Mouse (Mus musculus): ENCODE data around the gene Usp10. TPM values are rescaled to one million over a fixed set of nuclear protein-coding genes. Genes with fewer than 3 reads are reported as not detected.

The Usp10 gene
- 10 to 100 TPM; 80.6 to 96.0 TPM for total RNA-seq (2021)

DNA sequence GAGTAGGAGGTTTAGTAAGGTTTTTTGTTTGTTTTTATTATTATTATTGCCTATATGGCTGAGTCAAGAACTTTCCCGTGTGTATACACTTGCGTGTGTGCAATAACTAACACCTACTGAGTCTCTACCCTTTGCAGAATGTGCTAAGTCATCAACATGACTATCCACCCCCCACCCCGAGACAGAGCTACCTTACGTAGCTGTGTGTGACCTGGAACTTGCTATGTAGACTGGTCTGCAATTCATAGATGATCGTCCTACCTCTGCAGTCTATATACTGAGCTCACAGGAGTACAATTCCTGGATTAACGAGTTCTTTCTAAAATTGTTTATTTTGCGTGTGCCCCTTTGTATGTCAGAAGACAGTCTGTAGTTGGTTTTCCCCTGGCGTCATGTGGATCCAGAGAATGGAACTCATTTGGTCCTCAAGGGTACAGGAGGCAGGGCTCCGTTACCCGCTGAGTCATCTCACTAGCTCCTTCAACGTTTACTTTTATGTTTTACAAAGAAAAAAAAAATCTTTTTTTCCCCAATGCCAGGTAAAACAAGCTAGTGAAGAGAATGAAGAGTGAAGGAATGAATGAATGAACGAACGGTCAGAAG is at the start of gene Usp10:
TSS of gene Usp10 (plus strand) at position 417 of the 603 bp plus-strand sequence.
- no peak for DNase-seq (ENCODE audit: low spot score in 2 of 2)
- intact Hi-C loops (cut with DNase I) = no loop called here

DNA sequence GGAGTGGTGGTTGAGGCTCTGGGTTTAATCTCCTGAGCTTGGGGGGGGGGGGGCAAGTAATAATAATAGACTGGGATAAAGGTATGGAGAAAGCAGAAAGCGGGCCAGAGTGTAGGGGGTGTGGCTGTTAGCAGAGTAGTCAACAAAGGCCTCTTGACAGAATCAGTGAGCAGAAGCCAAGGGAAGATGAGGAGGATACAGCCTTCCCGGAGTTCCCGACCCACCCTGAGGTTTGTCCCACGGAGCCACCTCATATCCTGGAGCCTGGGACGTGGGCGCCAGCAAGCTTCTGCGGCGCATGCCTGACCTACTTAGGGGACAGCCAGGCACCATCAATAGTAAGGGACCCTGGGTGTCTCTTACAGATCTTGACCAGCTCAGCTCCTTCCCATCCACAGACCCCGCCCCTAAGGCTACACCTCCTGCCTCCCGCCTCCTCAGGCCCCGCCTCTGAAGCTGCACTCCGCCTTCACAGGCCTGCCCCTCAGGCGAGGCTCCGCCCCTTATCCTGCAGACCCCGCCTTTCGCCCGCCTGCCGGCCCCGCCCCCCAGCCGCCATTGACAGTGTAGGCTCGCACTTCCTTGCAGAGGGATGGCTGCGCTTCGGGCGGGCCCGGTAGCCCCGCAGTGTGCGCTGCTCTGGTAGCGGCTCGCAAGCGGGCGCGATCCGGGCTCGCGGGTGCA is 48.3 kb upstream of the Usp10 start, which contains the start of gene Klhl36:
TSS of gene Klhl36 (plus strand) at position 561 of the 684 bp plus-strand sequence.
- intact Hi-C loops (cut with DNase I) = no loop called here
- DNase-seq (ENCODE audit: low spot score in 2 of 2) = peak; percentile 93

DNA sequence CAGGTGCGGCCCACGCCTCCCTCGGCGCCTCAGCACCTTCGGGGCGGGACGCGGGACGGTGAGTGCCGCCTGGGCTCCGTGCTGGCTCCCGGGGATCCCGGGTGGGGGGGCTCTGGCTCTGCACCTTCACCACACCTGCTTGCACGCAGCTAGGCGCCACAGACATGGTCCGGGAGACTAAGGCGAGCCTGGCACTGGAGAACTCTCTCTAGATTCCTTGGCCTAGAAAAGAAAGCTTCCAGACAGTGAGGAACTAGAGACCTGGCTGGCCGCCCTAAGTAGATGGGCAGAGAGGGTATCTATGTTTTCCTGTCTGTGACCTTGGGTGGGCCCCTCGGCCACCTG is 47.8 kb upstream of the Usp10 start:
- intact Hi-C loops (cut with DNase I) = no loop called here
- DNase-seq (ENCODE audit: low spot score in 2 of 2) = no peak

DNA sequence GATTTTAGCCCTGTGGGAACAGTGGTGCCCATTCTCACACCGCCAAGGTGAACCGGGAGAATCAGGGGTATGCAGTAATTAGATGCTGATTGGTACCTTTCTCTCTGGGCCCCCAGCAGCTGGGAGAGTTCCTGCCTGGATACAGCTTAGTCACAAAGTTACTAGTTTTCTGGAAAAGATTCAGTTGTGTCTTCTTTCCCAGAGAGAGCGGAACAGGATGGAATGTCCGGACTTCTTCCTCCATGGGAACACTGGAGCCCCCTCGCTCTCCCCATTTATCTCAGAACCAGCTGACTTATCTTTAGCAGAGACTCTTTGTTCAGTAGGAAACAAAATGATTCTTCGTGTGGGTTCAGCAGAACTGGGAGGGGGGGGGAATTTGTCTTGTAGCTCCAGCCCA is 47.4 kb upstream of the Usp10 start:
- DNase-seq (ENCODE audit: low spot score in 2 of 2) = no peak
- intact Hi-C loops (cut with DNase I) = no loop called here

DNA sequence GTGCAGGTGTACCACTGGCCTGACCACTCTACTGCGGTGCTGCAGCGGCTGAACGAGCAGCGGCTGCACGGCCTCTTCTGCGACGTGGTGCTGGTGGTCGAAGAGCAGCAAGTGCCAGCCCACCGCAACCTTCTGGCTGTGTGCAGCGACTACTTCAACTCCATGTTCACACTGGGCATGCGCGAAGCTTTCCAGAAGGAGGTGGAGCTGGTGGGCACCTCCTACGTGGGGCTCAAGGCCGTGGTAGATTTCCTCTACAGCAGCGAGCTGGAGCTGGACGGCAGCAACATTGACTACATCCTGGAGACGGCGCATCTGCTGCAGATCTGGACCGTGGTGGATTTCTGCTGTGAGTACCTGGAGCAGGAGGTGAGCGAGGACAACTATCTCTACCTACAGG is 40.5 kb upstream of the Usp10 start:
- DNase-seq (ENCODE audit: low spot score in 2 of 2) = no peak
- intact Hi-C loops (cut with DNase I) = no loop called here

DNA sequence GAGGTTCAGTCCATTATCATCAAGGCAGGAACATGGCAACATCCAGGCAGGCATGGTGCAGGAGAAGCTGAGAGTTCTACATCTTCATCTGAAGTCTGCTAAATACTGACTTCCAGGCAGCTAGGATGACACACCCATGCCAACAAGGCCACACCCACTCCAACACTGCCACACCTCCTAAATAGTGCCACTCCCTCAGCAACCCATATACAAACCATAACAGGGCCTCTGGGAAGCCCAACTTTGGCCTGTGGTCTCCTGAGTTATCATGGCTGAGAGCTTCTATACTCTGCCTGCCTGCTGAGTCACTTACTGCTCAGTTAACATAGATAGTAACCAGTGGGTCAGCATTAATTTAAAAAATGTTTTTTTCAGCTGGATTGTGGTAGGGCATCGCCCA is 37.0 kb upstream of the Usp10 start:
- no peak for DNase-seq (ENCODE audit: low spot score in 2 of 2)
- intact Hi-C loops (cut with DNase I) = no loop called here

DNA sequence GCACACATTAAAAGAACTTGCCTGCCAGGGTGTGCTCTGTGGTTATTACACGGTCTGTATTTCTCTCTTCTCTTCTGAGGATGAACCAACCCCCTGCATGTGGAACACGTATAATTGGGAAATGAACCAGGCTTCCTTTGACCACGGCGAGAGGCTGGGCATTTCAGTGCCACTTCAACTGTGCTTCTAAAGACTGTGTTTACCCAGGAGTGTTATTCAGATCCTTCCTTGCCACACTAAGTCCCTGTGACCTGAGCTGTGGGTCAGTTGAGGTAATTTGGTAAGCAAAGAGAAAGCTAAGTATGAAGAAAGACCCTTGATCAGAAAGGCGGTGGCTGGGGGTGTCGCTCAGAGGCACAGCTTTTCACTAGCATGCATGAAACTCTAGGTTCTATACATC is 28.9 kb upstream of the Usp10 start:
- intact Hi-C loops (cut with DNase I) = no loop called here
- no peak for DNase-seq (ENCODE audit: low spot score in 2 of 2)

DNA sequence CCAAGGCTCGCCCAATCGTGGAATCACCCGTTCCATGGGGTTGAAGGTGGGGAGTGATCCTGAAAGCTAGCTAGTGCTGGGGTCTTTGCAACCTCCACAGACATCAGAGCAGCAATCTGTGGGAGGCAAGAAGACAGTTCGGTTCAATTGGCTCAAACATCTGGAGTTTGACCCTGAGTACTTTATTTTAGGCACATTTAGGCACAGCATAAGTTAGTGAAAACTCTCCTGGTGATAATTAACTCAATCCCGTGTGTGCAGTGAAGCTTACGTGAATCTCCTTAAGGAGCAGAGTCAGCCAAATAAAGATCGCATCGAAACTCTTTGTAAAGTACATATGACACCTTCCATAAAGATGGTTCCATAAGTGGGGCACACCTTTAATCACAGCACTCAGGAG is 28.2 kb upstream of the Usp10 start:
- intact Hi-C loops (cut with DNase I) = no loop called here
- no peak for DNase-seq (ENCODE audit: low spot score in 2 of 2)

DNA sequence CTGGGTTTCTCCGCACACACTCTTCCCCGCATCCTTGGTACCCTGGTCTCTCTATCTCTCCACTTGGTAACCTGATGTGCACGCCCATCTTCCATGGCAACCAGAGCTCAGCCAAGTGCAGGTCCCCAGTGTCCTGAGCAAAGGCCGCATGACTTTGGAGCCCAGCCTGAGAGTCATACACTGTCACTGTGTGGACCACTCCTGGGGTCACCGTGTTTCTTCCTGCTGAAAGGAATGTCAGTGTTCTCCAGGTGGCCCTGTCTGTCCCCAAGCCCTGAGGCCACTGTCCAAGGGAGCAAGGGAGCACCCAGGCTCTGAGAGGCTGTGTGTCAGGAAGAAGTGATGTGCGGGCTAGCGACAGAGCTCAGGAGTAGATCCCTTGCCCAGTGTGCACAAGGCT is 26.9 kb upstream of the Usp10 start:
- intact Hi-C loops (cut with DNase I) = no loop called here
- no peak for DNase-seq (ENCODE audit: low spot score in 2 of 2)

DNA sequence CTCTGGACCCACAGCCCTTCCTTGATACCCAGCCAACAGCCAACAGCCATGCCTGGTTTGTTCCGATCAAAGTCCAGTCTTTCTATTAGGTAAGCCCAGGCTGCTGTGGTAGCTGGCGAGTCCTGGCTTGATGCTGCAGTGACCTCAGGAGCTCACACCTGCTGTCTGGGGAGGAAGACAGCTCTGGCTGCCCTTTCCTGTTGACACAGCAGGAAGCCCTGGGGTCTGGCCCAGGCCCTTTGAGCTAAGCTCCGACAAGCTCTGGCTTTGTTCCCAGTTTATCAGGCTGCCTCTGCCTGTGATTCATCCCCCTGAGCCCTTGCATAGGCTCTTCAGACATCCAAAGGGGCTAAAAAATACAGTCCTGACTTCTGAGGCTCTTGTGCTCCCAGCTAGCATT is 24.5 kb upstream of the Usp10 start:
- intact Hi-C loops (cut with DNase I) = no loop called here
- no peak for DNase-seq (ENCODE audit: low spot score in 2 of 2)

DNA sequence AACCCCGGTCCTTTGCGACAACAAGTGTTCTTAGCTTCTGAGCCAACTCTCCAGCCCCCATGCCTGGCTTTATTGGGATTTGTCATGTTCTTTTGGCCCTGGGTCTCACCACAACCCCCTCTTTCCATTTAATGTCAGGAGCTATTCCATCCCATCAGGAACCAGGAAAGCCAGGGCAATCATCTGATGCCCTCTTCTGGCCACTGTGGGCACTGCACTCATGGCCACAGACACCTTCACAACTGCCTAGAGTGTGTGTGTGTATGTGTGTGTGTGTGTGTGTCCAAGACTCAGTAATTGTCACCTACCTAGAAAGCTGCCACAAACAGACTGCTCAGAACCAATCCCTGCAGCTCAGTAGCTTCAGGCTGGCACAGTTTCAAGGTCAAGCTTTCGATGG is 23.0 kb upstream of the Usp10 start:
- intact Hi-C loops (cut with DNase I) = no loop called here
- no peak for DNase-seq (ENCODE audit: low spot score in 2 of 2)

DNA sequence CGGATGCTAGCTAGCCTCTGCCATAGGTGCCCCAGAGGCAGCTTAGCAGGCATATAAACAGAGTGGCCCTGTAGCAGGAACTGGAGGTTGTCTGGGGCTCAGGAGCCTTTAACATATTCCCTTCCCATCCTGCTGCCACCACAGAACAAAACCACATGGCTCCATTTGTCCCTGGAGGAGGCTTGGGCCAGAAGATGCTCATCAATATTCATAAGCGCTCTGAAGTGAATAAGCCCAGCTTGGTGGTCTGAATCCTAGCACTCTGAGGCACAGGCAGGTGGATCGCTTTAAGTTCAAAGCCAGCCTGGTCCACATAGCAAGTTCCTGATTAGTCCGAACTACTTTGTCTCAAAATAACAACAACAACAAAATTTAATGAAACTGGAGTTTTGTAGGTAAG is 22.1 kb upstream of the Usp10 start:
- intact Hi-C loops (cut with DNase I) = no loop called here
- no peak for DNase-seq (ENCODE audit: low spot score in 2 of 2)

DNA sequence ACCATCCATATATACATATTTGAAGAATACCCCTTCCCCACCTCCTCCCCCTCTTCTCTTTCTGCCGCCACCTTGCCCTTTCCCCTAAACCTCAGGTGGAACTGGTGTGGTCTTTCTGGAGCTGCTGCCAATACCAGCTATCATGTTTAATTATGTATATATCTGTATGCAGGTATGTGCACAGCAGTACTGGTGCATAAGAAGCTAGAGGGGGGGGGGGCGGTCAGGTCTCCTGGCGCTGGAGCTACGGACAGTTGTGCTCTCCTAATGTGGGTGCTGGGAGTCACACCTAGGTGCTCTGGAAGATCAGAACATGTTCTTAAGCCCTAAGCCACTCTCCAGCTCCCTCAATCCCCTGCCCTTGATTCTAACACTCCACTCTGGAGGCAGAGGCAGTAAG is 13.1 kb upstream of the Usp10 start:
- intact Hi-C loops (cut with DNase I) = no loop called here
- DNase-seq (ENCODE audit: low spot score in 2 of 2) = no peak

DNA sequence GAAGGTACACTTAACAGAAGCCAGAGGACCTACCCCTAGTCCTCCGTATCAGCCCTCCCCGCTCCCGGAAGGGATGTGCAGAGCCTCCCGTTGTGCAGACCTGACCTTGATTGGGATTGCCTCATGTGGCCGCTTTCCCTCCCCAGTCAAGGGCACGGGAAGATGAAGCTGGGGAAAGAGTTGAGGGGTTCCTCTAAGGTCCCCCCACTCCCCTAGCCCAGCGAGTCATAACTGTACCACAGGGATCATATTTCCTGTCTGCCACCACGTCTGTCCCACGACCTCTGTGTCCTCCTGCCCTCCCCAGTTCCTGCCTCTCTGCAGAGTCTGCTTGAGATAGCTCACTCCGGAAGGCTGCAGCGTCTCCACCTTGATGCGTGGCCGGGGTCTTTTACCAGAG is 12.2 kb upstream of the Usp10 start:
- intact Hi-C loops (cut with DNase I) = no loop called here
- no peak for DNase-seq (ENCODE audit: low spot score in 2 of 2)

DNA sequence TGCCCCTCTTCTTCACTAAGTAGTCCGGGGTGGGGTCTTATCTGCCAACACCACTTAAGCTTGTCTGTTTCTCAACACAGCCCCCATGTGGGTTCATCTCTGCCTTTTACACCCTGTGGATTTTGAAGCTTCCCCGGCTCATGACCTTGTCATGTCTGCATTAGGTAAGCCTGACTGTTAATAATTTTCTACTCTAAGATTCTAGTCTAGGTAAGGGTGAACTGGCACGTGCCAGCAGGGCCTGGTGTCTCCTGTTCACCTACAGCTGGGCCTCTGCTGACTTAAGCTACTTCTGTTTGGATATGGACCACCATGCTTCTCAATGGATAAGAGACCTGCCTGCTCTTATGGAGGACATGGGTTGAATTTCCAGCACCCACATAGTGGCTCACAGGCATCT is 8.8 kb upstream of the Usp10 start:
- no peak for DNase-seq (ENCODE audit: low spot score in 2 of 2)
- intact Hi-C loops (cut with DNase I) = no loop called here

DNA sequence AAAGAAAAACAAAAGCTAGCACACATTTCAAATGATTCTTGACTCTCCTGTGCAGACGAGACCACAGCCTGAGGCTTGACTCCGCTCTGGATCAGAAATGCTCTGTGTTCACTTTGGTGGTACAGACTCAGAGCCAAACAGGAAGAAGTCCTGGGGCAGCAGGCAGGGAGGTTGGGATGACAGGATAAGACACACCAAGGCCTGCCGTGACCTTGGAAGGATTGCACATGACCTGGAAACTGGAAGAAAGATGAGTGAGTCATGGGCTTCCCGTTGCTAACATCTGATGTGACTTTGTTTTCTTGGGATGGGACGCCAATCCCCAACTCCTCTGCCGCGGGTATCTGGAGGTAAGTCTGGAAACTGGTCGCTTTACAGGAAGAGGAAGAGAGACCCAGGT is 8.2 kb upstream of the Usp10 start:
- intact Hi-C loops (cut with DNase I) = no loop called here
- no peak for DNase-seq (ENCODE audit: low spot score in 2 of 2)

DNA sequence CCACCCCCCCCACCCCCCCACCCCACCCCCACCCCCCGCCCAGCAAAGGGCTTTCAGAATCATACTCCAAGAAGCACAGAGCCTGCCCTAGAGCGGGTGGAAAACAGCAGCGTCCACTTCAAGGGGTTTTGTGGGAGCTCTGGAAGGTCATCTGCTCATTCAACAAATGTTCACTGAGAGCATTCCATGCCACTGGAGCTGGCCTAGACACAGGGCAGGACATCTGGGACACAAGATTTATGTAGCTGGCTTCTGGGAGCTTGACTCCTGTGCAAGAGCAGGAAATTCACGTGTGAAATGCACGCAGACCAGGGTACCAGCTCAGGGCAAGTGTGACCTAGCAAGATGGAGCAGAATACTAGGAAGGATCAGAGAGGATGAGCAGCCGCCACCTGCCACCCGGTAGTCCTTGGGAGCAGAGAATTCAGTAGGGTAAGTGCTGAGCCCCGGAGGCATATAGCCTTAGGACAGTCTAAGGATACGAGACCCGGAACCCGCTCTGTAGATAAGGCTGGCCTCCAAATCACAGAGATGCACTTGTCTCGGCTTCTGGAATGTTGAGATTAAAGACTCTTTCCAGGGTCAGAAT is 5.7 kb upstream of the Usp10 start:
- intact Hi-C loops (cut with DNase I) = no loop called here
- no peak for DNase-seq (ENCODE audit: low spot score in 2 of 2)

DNA sequence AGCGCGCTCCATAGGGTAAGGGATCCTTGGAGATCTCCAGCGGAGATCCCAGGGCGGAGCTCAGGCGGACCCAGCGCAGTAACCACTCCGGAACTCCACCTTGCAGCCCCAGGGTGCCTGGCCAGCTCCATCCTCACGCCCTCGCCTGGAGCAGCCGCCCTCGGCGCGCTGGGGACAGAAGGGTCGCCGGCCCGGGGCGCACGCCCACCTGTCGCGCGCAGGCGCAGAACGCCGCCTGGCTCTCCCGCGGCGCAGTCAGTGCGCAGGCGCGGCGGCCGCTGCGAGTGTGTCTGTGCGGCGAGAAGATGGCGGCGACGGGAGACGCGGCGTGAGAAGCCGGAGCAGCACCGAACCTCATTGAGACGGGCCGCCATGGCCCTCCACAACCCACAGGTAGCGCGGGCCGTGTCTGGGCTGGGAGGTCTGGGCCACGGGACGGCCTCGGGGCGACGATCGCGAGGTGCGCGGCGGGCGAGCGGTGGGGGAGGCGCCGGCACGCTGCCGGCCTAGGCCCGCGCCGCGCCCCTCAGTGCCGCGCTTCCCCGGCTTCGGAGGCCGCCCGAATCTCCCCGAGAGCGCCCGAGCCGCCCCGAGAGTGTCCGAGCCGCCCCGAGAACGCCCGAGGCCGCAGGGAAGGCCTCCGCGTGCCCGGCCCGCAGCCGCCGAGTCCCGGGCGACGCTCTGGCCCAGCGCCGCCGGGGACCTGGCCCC is 542 bp downstream of the Usp10 start, which contains the start of gene Gm20388:
TSS of gene Gm20388 (plus strand) at position 295 of the 711 bp plus-strand sequence.
- intact Hi-C loops (cut with DNase I) = no loop called here
- peak; percentile 94 to 95 for DNase-seq (ENCODE audit: low spot score in 2 of 2)

DNA sequence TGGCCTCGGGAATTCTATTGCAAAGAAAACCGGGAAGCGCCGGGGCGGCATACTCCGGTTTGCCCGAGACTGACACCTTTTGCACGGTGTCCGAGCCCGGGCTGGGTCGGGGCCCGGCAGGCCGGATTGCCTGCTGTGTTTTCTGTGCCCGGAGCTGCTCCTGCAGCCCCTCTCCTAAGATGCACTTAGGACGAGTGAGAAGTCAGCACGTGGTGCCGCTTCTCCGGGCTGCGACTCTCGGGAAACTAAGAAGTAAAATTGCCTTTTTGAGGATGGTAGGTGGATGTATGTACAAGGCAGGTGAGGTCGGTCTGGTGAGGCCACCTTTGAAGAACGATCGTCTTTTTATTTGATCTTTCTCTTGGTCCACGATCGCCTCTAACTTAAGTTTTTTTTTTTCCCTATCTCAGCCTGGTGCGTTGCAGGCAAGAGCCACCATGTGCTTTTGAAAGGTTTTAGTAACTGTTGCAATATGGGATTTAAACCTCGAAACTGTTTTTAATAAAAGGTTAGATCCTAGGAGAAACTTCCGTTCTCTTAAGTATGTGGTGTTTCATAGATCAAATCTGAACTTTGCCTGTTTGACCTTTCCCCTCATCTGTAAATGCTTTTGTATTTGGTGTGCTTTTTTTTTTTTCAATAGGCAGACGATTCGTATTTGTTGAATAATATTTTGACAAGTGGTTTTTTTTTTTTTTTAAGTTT is 1.2 kb downstream of the Usp10 start:
- no peak for DNase-seq (ENCODE audit: low spot score in 2 of 2)
- intact Hi-C loops (cut with DNase I) = no loop called here

DNA sequence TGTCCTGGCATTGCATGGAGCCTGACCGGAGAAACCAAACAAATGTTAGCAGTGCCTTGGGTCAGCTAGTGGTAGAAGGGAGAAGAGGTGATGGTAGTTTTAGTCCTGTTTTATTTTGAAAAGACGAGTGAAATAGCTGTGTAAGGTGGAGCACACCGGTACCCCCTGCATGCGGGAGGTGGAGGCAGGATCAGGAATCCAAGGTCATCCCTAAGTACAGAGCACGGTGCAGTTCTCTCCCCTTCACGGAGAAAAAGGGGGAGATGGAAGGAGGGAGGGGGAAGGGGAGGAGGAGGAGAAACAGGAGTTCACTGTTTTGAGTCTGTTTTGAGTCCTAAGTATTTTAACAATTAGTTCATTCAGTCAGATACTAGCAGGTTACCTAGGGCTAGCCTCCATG is 2.5 kb downstream of the Usp10 start:
- intact Hi-C loops (cut with DNase I) = no loop called here
- DNase-seq (ENCODE audit: low spot score in 2 of 2) = no peak

Measured in left cerebral cortex, postnatal 36 days (tissue).